Mouse (Mus musculus): ENCODE data around the gene Rpl18.

Gene Rpl18

DNA sequence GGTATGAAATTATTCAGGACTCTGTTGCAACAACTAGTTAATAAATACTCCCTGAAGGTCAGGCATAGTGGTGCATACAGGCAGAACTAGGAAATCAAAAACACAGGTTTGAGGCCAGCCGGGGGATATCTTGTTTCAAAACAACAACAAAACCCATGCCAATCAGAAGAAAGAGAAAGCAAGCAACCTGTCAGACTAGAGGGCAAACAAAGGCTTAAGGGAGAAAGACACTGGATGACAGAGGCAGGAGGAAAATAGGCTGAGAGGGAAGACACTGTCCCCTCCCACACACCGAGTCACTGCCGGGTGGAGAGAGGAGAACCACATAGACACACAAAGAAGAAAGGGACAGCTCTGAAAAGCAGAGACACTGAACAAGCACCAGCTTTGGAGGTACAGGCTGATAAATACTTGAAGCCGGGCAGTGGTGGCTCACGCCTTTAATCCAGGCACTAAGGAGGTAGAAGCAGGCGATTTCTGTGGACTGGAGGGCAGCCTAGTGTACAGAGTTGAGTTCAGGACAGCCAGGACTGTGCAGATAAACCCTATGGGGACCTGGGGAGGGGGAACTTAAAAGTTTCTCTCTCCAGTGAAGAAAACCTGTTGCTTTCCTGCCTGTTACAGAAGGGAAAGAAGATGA is 1.3 kb upstream of the Rpl18 start:
- DNase-seq (ENCODE audit: low spot score), result no peak

DNA sequence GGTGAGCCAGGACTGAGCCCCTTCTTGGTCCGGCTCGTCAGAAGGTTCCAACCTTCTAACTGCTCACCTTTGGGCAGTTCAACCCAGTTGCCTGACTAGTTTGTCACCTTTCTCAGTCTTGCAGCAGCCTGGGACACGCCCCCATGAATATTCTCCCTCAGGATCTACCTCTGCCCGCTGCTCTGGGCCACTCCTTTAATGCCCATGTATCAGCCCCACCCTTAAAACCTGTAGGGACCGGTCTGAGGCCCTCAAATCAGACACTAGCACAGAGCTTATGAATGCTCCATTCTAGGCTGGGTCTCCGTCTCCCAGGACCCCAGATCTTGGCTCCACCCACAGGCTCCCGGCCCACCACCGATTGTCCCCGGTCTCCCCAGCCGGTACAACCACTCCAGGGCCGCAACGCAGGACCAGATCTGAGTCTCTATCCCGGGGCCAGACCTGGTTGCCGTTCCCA is 597 bp upstream of the Rpl18 start:
- DNase-seq (ENCODE audit: low spot score), result no peak

DNA sequence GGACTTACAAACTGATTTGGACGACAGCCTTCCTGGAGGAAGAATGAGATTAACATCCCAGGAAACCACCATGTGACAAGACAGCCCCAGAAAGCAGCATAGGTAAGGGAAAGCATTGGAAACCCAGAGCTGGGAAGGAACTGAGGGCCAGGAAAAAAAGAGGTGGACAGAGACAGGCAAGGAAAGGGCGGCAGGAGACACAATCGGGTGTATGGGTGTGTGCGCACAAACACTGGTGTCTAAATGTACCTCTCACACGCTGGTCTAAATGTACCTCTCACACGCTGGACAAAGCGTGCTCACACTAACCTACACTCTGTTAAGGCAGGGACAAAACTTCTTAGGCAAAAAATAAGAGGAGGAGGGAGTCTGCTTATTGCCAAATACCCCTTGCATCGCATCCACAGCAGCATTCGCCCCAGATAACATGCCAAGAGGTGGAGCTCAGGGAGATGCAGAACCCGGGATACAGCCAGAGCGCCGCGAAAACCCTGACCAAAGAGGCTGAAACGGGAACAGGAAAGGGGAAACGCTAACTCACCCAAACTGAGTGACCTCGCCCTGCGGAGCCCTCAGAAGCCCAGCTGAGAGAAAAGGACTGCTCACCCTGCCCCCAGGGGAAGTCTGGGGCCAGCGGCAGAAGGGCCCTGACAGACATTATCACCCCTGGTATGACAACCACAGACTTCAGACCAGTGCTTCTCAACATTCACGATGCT is 643 bp downstream of the Rpl18 start:
- DNase-seq (ENCODE audit: low spot score), result no peak

DNA sequence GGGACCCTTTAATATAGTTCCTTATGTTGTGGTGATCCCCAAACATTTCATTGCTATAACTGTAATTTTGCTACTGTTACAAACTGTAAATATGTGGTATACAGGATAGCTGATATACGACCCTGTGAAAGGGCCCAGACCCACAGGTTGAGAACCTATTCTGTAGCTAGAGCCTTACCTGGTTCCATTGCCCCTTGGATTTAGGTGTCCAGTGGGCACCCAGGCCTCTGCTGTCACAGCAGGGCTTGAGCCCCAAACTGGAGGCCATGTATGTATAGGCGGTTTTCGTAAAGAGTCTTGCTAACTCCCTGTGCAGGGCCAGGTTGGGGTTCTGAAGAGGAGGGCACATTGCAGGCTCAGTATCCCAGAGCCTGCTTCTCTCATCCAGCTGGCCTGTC is 1.2 kb downstream of the Rpl18 start:
- no peak for DNase-seq (ENCODE audit: low spot score)

DNA sequence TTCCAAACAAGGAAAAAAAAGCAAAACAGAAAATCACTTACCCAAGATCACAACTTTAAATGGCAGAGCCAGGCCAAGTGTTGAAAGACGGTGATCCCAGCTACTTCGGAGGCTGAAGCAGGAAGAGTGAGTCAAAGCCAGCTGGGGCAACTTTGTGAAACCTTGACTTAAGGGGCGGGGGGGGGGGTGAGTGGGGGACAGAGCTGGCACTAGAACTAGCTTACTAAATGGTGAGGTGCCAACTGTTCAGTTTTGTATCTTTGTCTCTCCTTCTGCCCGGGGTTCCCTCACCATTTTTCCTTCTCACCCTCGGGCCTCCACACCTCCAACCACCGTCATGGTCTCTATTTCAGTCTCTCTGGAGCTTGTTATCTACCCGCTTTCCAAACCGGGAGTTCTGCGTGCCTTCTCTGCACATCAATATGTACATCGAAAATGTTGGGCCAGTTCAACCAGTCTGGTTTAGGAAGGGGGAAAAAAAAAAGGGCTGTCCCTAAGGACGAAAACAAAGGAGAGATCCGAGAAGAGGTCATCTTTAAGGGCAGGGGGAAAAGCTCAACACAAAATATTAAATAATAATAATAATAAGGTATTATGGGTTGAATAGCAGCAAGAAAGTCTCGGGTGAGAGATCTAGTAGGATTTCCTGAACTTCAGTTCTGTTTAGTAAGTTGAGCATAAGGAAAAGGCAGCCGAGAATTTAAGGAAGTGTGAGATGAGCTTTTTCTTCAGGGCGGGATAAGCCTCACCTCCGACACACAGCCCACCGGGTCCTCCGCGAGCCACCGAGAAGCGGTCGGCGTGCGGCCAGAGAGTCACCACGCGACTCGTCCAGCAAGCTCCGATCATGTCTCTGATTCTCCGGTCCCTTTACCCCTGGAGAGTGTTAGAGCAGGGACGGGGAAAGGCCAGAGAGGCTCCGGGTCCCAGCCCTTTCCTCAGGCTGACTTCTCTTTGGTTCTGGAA is 2.0 kb downstream of the Rpl18 start:
- DNase-seq (ENCODE audit: low spot score), result no peak

DNA sequence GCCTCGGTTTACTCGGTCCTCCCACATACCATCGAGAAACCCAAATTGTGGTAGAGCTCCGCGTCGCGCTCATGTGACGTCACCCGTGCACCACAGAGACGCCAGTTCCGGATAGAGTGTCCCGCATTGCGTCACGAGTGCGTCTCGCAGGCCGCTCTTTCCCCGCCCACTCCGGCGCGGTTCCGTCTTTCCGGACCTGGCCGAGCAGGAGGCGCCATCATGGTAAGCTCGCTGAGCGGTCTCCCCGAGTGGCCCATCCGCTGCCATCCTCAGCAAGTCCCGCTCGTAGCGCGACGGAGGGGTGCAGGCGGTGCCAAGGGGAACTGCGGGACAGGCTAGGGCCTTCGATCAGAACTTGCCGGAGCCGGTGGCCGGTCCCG is 2.7 kb downstream of the Rpl18 start, which contains the start of gene Sphk2:
Gene Sphk2, minus strand, starts transcription at position 85 of the 380 bp plus-strand sequence.
- DNase-seq (ENCODE audit: low spot score), result peak; percentile 95

DNA sequence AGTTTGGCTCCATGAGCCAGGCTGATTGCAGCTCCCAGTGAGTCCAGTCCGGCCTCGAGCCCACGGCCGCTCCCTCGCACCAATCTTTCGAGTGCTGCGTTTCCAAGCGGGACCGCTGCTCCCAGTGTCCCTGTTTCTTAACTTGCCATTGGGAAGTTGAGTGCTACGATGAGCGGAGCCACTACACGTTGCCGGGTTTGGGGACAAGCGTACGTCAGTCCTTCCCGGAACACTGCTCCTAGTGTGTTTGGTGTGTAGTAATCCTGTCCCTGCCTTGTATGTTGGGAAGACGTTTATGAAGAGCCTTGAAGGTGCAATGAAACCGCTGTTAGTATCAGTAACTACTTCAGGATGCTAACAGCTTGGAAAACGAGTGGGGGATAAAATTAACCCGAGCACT is 3.1 kb downstream of the Rpl18 start:
- DNase-seq (ENCODE audit: low spot score), result no peak

DNA sequence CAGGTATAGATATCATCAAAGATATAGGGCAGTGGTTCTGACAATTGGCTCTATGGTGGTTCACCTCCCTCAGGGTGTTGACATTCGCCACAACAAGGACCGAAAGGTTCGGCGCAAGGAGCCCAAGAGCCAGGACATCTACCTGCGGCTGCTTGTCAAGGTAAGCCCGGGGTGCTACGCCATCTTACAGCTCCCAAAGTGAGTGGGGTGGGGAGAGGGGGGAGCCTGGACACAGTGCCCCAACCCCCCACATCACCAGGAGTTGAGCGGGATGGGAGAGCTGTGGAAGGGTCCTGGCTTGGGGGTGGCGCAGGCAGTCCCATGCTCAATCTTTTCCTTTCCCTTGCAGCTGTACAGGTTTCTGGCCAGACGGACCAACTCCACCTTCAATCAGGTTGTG is 3.9 kb downstream of the Rpl18 start:
- no peak for DNase-seq (ENCODE audit: low spot score)

DNA sequence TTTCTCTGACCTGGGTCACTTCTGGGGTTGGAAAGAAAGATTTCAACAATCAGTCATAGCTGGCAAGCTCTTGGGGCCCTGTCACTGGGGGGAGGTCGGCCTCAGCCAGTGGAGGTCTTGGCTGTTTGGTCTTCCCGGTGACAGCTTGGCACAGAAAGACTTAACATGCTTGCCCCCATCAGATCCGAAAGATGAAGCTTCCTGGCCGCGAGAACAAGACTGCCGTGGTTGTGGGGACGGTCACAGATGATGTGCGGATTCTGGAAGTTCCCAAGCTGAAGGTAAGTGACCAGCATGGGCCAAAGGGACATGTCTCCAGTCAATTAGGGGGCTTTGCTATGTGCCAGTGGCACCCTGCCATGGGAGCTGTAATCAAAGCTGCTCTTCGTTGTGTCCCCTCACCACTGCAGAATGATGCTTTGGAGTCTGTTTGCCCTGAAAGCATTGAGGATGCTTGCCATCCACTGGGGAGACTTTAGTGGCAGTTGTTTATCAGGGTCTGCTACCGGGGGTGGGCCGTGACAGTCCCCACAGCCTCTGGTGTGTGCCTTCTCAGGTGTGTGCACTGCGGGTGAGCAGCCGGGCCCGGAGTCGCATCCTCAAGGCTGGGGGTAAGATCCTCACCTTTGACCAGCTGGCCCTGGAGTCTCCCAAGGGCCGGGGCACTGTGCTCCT is 4.6 kb downstream of the Rpl18 start:
- no peak for DNase-seq (ENCODE audit: low spot score)

DNA sequence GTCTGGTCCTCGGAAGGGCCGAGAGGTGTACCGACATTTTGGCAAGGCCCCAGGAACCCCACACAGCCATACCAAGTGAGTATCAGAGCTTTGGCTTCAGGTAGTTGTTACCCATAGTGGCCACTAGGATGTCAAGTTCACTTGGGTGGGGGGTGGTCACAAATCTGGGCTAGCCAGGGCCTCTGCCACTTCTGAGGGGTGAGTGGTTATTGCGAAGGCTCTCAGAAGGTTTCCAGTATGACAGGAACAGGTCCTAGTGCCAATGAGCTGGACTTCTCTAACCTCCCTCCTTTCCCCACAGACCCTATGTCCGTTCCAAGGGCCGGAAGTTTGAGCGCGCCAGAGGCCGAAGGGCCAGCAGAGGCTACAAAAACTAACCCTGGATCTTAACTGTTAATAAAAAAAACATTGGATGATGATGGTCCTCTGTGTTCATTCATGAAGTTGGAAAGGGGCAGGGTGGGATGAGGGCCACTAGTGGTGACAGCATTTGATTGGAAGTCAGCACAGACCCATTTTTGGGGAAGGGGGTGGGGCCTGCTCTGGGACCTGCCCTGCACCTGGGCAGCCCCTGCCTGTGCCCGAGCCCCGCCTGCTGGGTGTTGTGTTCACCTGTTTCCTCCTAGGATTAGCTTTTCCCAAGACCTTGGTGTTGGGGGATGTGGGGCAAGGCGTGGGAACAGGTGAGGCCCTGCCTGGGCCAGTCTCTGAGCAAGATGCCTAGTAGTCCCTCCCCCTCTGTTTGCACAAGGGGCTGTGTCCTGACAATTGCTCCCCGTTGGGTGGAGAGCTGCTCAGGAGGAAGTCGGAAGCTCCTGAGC is 5.4 kb downstream of the Rpl18 start, which contains the start of gene Fam83e:
Gene Fam83e, plus strand, starts transcription at position 800 of the 821 bp plus-strand sequence.
- no peak for DNase-seq (ENCODE audit: low spot score)

DNA sequence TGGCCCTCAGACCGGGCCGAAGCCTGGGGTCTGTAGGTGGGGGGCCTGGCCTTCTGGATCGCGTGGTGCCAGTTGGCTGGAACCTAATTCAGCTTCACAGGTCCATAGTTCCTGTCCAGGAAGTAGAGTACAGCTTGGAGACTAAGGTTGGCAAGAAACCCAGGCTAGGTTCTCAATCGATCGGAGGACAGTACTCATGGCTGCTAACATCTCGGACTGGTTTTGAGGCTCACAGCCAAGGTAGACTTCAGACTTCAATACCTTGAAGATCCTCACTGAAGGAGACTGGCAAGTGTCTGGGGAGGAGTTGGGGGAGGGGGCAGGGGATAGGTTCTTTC is 5.9 kb downstream of the Rpl18 start:
- DNase-seq (ENCODE audit: low spot score), result no peak

DNA sequence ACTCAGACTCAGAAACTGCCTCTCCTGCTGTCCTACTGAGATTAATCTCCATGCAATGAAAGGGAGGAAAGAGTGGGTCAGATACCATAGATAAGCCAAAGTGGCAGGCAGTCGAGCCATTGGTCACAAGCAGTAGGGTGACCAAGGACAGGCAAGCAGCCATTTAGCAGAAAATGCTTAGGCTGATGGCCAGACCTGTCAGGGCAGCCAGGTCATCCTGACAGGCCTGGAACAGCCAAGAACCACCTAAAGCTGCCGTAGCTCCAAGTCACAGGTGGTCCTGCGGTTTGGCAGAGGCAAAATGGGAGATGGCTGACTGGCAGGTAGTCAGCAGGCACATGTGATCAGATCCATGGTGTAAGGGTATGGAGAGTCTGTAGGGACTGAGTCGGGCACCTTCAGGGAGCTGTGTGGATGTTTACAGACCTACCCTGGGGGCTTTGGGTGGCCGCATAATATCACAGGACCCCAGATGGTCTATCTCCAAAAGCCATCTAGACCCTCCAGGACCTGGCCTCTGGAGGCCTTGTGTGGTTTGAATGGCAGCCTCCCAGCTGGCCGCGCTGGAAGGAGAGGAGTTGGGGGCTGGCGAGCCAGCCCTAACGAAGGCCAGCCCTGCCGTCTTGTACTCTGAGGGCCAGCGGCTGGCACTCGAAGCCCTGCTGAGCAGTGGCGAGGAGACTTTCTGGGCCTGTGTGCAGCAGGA is 6.5 kb downstream of the Rpl18 start:
- no peak for DNase-seq (ENCODE audit: low spot score)

DNA sequence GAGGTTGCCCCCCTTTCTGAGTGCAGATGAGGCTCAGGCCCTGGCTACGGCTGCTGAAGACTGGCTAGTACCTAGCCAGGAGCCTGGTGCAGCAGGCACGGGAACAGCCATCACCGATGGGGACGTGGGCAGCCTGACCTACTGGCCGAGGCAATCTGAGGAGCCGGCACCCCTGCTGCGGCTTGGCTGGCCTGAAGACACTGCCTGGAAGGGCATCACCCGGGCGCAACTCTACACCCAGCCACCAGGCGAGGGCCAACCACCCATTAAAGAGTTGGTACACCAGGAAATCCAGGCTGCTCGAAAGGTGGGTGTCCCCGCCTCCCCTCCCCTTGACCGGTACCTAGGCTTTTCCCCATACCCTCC is 7.1 kb downstream of the Rpl18 start:
- DNase-seq (ENCODE audit: low spot score), result no peak

DNA sequence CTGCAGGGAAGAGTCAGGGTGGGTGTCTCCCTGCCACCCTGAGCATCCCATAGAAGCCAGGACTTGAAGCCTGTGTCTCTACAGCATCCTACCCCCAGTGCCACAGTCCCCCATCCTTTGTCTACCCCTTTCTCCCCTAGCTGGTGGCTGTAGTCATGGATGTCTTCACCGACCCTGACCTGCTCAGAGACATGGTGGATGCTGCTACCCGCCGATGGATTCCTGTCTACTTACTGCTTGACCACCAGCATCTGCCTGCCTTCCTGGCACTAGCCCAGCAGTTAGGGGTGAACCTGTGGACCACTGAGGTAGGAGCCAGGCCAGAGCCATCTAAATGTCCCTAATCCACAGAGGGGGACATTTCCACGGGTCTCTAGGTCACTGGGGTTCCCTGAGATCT is 8.0 kb downstream of the Rpl18 start:
- DNase-seq (ENCODE audit: low spot score), result no peak

DNA sequence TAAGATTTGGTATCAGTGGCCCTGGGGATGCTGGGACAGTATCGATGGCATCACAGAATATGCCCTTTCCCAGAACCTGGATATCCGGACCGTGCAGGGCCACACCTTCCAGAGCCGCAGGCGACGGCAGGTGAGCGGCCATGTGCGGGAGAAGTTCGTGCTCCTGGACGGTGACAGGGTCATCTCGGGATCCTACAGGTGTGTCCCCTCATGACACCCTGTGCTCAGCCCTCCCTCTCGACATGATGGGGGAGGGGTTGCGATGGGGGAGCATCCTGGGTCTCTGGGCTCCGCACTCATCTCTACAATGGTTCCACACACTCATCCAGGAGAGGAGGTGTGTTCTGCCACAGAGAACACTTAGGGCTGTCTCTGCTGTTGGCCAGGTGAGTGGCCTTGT is 8.5 kb downstream of the Rpl18 start:
- no peak for DNase-seq (ENCODE audit: low spot score)

DNA sequence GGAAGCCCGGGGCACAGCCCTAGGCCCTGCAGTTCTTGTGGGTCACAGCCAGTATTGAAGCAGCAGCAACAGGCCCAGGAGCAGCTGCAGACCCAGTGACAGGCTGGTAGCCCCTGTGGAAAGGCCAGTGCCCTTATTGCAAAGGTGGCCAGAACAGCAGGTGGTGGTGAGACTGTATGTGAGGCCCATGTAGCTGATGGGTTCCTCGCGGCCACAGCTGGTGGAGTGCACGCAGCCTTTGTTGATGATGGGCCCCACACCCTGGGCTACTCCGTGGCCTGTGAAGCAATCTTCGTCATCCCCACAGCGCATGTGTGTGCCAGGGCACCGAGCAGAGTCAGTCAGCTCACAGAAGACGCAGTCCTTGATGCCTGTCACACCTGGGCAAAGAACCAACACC is 9.9 kb downstream of the Rpl18 start:
- DNase-seq (ENCODE audit: low spot score), result no peak

DNA sequence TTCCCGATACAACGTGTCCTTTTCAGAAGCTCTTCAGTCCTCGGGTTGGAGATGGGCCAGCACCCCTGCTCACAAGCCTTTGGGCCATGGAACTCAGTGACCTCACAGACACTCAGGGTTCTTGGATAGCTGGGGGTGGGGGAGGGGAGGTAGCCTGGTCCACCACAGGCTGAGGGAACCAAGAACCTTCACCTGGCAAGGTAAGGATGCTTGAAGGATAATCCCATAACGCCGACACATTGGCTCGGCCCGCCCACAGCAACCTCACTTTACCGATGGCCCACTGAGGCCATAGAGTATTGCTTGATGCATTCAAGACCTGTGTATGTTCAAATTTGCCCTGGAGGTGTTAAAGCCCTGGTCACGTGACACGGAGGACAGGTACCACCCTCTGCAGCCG is 10.5 kb downstream of the Rpl18 start, which contains the start of gene Spaca4:
Gene Spaca4, minus strand, starts transcription at position 101 of the 400 bp plus-strand sequence.
- no peak for DNase-seq (ENCODE audit: low spot score)

DNA sequence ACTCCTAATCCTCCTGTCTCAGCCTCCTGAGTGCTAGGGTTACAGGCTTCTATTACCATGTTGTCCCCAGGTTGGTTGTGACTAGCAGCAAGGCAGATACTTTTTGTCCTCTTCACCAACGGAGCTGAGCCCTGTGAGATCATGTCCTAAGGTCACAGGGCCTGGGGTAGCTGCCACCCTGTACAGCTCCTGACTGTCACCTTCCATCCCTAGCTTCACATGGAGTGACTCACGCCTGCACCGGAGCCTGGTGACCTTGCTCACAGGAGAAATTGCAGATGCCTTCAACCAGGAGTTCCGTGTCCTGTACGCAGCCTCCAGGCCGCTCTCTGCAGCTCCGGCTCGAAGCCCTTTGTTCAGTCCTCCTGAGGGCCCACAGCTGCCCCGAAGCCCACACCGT is 11.2 kb downstream of the Rpl18 start:
- DNase-seq (ENCODE audit: low spot score), result no peak

DNA sequence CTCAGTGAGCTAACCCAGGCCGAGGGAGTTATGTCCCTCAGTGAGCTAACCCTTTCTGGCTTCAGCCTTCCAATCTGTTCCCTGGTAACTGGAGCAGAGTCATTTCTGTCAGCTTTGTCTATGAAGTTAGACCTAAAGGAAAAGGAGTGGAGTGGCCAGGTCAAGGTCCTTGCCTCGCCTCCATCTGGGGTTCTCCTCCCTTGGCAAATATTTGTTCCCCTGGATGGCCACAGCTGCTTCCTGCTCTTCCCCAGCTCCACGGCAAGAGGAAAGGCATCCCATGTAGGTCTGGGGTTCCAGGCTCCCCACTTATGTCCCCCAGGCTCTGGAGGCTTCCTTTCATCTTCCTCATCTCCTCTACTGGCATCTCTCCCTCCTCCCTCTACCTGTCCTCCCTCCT is 12.4 kb downstream of the Rpl18 start:
- DNase-seq (ENCODE audit: low spot score), result no peak

DNA sequence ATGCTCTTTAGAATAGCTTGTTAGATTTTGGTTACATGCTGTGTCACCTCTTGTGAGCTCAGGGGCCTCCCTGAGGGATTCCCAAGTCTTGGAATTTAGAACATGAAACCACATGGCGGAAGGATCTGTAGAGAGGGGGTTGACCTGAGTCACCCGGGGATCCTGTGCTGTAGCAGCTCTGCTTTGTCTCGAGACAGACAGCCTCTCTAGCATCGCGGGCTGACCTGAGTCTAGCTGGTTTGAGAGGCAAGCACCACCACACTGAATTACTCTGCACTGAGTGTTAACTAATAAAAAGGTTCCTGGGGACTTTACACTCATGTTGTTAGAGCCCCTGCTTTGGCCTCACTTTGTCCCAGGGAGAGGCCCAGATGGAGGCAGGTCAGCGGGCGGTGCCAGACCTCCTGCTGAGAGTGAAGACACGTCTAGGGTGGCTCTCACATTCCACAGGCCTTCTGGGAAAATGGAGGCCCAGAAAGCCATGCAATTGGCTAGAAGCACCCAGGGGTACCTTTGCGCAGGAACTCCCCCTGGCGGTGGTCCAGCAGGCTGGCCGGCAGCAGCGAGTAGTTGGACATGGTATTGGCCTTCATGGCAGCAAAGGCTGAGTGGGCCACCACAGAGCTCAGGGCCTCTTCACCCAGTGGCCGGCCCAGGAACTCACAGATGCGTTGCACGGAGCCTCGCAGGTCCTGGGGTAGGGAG is 15.6 kb downstream of the Rpl18 start:
- DNase-seq (ENCODE audit: low spot score), result peak; percentile 34
